Mouse (Mus musculus): ENCODE results near the gene Aloxe3.

The Aloxe3 gene

GRCm38 (mm10) chr11:69106842-69107241 is 18.9 kb upstream of the Aloxe3 start:
- CTCF ChIA-PET, result interaction anchor here (0.6 kb wide), 1 partner anchor 35 kb away, joined by 6 read pairs; no protein-coding TSS in a partner anchor

GRCm38 (mm10) chr11:69107676-69108075 is 18.0 kb upstream of the Aloxe3 start:
- CTCF ChIA-PET, result interaction anchor here (0.5 kb wide), 1 partner anchor 904 kb away, joined by 7 read pairs; no protein-coding TSS in a partner anchor

- CTCF ChIA-PET, result interaction anchor here (0.9 kb wide), 1 partner anchor 16 kb away, joined by 4 read pairs; no protein-coding TSS in a partner anchor
Measured at GRCm38 (mm10) chr11:69108223-69108622, 17.5 kb upstream of the Aloxe3 start.

GRCm38 (mm10) chr11:69109032-69109900 is 16.4 kb upstream of the Aloxe3 start:
- CTCF ChIA-PET, result interaction anchor here (0.8 to 2.6 kb wide), 4 partner anchors 8 to 17 kb away, joined by 4 to 12 read pairs (median 4); no protein-coding TSS in a partner anchor

- CTCF ChIA-PET, result interaction anchor here (0.7 to 2.6 kb wide), 4 partner anchors 9 to 47 kb away, joined by 3 to 12 read pairs (median 4); no protein-coding TSS in a partner anchor
Measured at GRCm38 (mm10) chr11:69110319-69111046, 15.2 kb upstream of the Aloxe3 start.

GRCm38 (mm10) chr11:69111051-69111810 is 14.5 kb upstream of the Aloxe3 start:
- CTCF ChIA-PET, result interaction anchor here (0.5 to 2.6 kb wide), 4 partner anchors 10 to 48 kb away, joined by 3 to 12 read pairs (median 5); no protein-coding TSS in a partner anchor

GRCm38 (mm10) chr11:69111865-69112264 is 13.8 kb upstream of the Aloxe3 start:
- CTCF ChIA-PET, result interaction anchor here (0.5 to 2.6 kb wide), 3 partner anchors 11 to 44 kb away, joined by 4 to 12 read pairs (median 6); no protein-coding TSS in a partner anchor

GRCm38 (mm10) chr11:69114018-69114417 is 11.7 kb upstream of the Aloxe3 start:
- CTCF ChIA-PET, result interaction anchor here (0.6 to 2.8 kb wide), 4 partner anchors 8 to 513 kb away, joined by 3 to 10 read pairs (median 4); no protein-coding TSS in a partner anchor

GRCm38 (mm10) chr11:69114621-69115020 is 11.1 kb upstream of the Aloxe3 start:
- CTCF ChIA-PET, result interaction anchor here (0.6 to 2.8 kb wide), 3 partner anchors 11 to 513 kb away, joined by 3 to 10 read pairs (median 4); no protein-coding TSS in a partner anchor

GRCm38 (mm10) chr11:69116843-69117242 is 8.9 kb upstream of the Aloxe3 start:
- CTCF ChIA-PET, result interaction anchor here (2.8 kb wide), 1 partner anchor 14 kb away, joined by 10 read pairs; no protein-coding TSS in a partner anchor

- CTCF ChIA-PET, result interaction anchor here (1.8 kb wide), 1 partner anchor 14 kb away, joined by 3 read pairs; no protein-coding TSS in a partner anchor
Measured at GRCm38 (mm10) chr11:69117737-69118695, 7.7 kb upstream of the Aloxe3 start.

GRCm38 (mm10) chr11:69118765-69119164 is 6.9 kb upstream of the Aloxe3 start:
- CTCF ChIA-PET, result interaction anchor here (0.5 to 1.8 kb wide), 2 partner anchors 15 to 152 kb away, joined by 3 to 8 read pairs; no protein-coding TSS in a partner anchor

GRCm38 (mm10) chr11:69119446-69120155 is 6.1 kb upstream of the Aloxe3 start:
- CTCF ChIA-PET, result interaction anchor here (0.6 to 1.8 kb wide), 4 partner anchors 16 to 64 kb away, joined by 3 to 12 read pairs (median 7); no protein-coding TSS in a partner anchor

GRCm38 (mm10) chr11:69120221-69121000 is 5.3 kb upstream of the Aloxe3 start, which contains the start of gene Hes7:
Gene Hes7, plus strand, starts transcription at chr11:69120404.
- CTCF ChIA-PET, result interaction anchor here (0.6 to 0.7 kb wide), 3 partner anchors 28 to 65 kb away, joined by 3 to 12 read pairs (median 11); no protein-coding TSS in a partner anchor

GRCm38 (mm10) chr11:69121001-69121740 is 4.5 kb upstream of the Aloxe3 start:
- CTCF ChIA-PET, result interaction anchor here (0.7 to 3.1 kb wide), 4 partner anchors 7 to 75 kb away, joined by 3 to 28 read pairs (median 4); no protein-coding TSS in a partner anchor

- CTCF ChIA-PET, result interaction anchor here (0.5 to 3.1 kb wide), 8 partner anchors 8 to 76 kb away, joined by 3 to 28 read pairs (median 4); partner anchors contain the start of gene Tmem107
Measured at GRCm38 (mm10) chr11:69121741-69122335, 3.9 kb upstream of the Aloxe3 start.
